Mouse (Mus musculus): ENCODE measurements around the gene Fibp. TPM values are rescaled to one million over a fixed set of nuclear protein-coding genes. Genes with fewer than 3 reads are reported as not detected.

Fibp gene
- 101 and 104 TPM in 2 replicates for polyA plus RNA-seq (2014; fragmentation: Nextera tagmentation; extraction: Ambion mirVana)

- peak within 1 kb of the TSS; percentile 42; the same call in 1 of the 2 replicates for H3K27ac ChIP-seq (ENCODE audit: low read depth)
These were observed at the start of gene Fibp for GRCm38 (mm10) chr19:5460465-5460911. TSS of gene Fibp (plus strand) at chr19:5460615.

GRCm38 (mm10) chr19:5410641-5411040, 49.8 kb upstream of the Fibp start:
- 48% methylated on average over 5 of the region's 5 CpGs for WGBS
- no peak for ATAC-seq (ENCODE audit: insufficient read depth)

More at GRCm38 (mm10) chr19:5460465-5460911, at the start of gene Fibp:
- peaks cover 34% of the 10 kb centered on the region for H3K36me3 ChIP-seq (ENCODE audit: insufficient read depth)
- no peaks in the 10 kb centered on the region for H3K27me3 ChIP-seq (ENCODE audit: insufficient read depth, low read length)
- DNase-seq, result peak; percentile 97
- peak; percentile 64 for ATAC-seq (ENCODE audit: insufficient read depth)
- no peak for TF ChIP-seq CTCF (IDR thresholded peaks at IDR 0.05; ENCODE audit: low read depth)
- peak within 1 kb of the TSS; percentile 62 for H3K9ac ChIP-seq
- H3K9me3 ChIP-seq (ENCODE audit: low read depth, low read length), result no peaks in the 10 kb centered on the region
- peak within 1 kb of the TSS; percentile 82 for H3K4me2 ChIP-seq
- H3K4me3 ChIP-seq (ENCODE audit: low read depth, low read length), result peak within 1 kb of the TSS; percentile 57
- H3K4me1 ChIP-seq (ENCODE audit: insufficient read depth), result peaks cover 10% of the 10 kb centered on the region
- 1% methylated on average over 32 of the region's 32 CpGs for WGBS

GRCm38 (mm10) chr19:5411961-5412360, 48.5 kb upstream of the Fibp start:
- no peaks in the 10 kb centered on the region for H3K4me1 ChIP-seq (ENCODE audit: insufficient read depth)
- no peaks in the 10 kb centered on the region for H3K27me3 ChIP-seq (ENCODE audit: insufficient read depth, low read length)
- H3K27ac ChIP-seq (ENCODE audit: low read depth), result no peak overlapping the region
- no peak overlapping the region for H3K4me2 ChIP-seq
- WGBS, result 47% methylated on average over 5 of the region's 5 CpGs
- H3K9me3 ChIP-seq (ENCODE audit: low read depth, low read length), result no peaks in the 10 kb centered on the region
- no peak overlapping the region for H3K4me3 ChIP-seq (ENCODE audit: low read depth, low read length)
- H3K9ac ChIP-seq, result no peak overlapping the region
- H3K36me3 ChIP-seq (ENCODE audit: insufficient read depth), result no peaks in the 10 kb centered on the region
- ATAC-seq (ENCODE audit: insufficient read depth) (no peak), DNase-seq (no peak)
- no peak for TF ChIP-seq CTCF (IDR thresholded peaks at IDR 0.05; ENCODE audit: low read depth)

More at GRCm38 (mm10) chr19:5410641-5411040, 49.8 kb upstream of the Fibp start:
- H3K4me2 ChIP-seq, result no peak overlapping the region
- H3K4me3 ChIP-seq (ENCODE audit: low read depth, low read length), result no peak overlapping the region
- H3K27me3 ChIP-seq (ENCODE audit: insufficient read depth, low read length), result no peaks in the 10 kb centered on the region
- H3K27ac ChIP-seq (ENCODE audit: low read depth), result no peak overlapping the region
- TF ChIP-seq CTCF (IDR thresholded peaks at IDR 0.05; ENCODE audit: low read depth), result no peak
- peak; percentile 68 for DNase-seq
- no peaks in the 10 kb centered on the region for H3K4me1 ChIP-seq (ENCODE audit: insufficient read depth)
- H3K9me3 ChIP-seq (ENCODE audit: low read depth, low read length), result no peaks in the 10 kb centered on the region
- H3K36me3 ChIP-seq (ENCODE audit: insufficient read depth), result no peaks in the 10 kb centered on the region
- no peak overlapping the region for H3K9ac ChIP-seq

DNA sequence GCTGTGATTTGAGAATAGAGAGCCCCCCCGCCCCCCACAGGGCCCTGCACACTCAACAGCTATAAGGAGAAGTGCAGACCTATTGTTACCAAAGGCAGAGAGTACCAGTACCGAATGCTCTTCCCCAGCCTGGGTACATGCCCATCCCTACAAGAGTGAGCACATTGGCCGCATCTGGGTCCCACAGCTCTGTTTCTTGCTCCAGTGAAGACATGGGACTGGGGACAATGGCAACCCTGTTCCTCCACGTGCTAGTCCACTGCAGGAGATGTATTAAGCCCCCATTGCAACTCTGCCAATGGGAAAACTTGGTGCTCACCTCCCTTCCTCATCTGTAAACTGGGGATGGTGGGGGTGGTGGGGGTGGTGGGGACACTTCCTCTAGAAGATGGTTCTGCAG, 46.6 kb upstream of the Fibp start:
- no peak overlapping the region for H3K27ac ChIP-seq (ENCODE audit: low read depth)
- no peaks in the 10 kb centered on the region for H3K27me3 ChIP-seq (ENCODE audit: insufficient read depth, low read length)
- no peak overlapping the region for H3K4me2 ChIP-seq
- DNase-seq (no peak), ATAC-seq (ENCODE audit: insufficient read depth) (no peak)
- no peak overlapping the region for H3K4me3 ChIP-seq (ENCODE audit: low read depth, low read length)
- no peaks in the 10 kb centered on the region for H3K36me3 ChIP-seq (ENCODE audit: insufficient read depth)
- no peak for TF ChIP-seq CTCF (IDR thresholded peaks at IDR 0.05; ENCODE audit: low read depth)
- H3K9me3 ChIP-seq (ENCODE audit: low read depth, low read length), result no peaks in the 10 kb centered on the region
- H3K4me1 ChIP-seq (ENCODE audit: insufficient read depth), result no peaks in the 10 kb centered on the region
- no peak overlapping the region for H3K9ac ChIP-seq
- 73% methylated on average over 4 of the region's 4 CpGs for WGBS

- Histone ChIP-seq H3K4me2 (no peak overlapping the region), H3K9me3 (ENCODE audit: low read depth, low read length) (no peaks in the 10 kb centered on the region), H3K27ac (ENCODE audit: low read depth) (no peak overlapping the region), H3K4me1 (ENCODE audit: insufficient read depth) (no peaks in the 10 kb centered on the region), H3K4me3 (ENCODE audit: low read depth, low read length) (no peak overlapping the region), H3K36me3 (ENCODE audit: insufficient read depth) (peaks cover 2% of the 10 kb centered on the region), H3K27me3 (ENCODE audit: insufficient read depth, low read length) (no peaks in the 10 kb centered on the region), H3K9ac (no peak overlapping the region)
- WGBS, result 69% methylated on average over 2 of the region's 2 CpGs
- DNase-seq (no peak), ATAC-seq (ENCODE audit: insufficient read depth) (no peak)
- no peak for TF ChIP-seq CTCF (IDR thresholded peaks at IDR 0.05; ENCODE audit: low read depth)
These were observed 45.9 kb upstream of the Fibp start for GRCm38 (mm10) chr19:5414534-5414957.

DNA sequence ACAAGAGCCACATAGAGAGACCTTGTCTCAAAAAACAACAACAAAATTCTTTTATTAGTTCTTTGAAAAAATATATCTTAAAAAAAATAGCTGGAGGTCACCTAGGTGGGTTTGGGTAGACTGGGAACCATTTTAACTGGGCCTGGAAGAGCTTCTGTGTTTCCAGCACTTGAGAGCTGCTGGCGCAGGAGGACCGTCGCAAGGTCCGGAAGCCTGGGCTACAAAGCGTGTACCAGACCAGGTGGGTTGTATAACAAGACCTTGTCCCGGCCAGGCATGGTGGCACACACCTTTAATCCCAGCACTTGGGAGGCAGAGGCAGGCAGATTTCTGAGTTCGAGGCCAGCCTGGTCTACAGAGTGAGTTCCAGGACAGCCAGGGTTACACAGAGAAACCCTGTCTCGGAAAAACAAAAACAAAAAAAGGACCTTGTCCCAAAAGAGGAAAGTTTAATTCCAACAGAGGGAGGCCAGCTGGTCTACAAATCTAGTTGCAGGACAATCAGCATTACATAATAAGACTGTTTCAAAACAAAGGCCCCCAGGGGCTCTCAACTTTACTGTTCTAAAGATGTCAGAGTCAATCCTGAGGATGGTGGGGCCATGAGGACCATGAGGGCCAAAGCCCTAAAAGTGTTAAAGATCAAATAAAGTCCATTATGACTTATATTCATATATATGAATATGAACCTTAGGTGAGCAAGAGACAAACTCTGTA, 41.5 kb upstream of the Fibp start:
- Histone ChIP-seq H3K9ac (no peak overlapping the region), H3K4me1 (ENCODE audit: insufficient read depth) (0 out of 2 replicates have a peak, but pooled peaks cover 8% of the 10 kb centered on the region), H3K27ac (ENCODE audit: low read depth) (no peak overlapping the region), H3K27me3 (ENCODE audit: insufficient read depth, low read length) (no peaks in the 10 kb centered on the region), H3K4me3 (ENCODE audit: low read depth, low read length) (no peak overlapping the region), H3K4me2 (no peak overlapping the region), H3K9me3 (ENCODE audit: low read depth, low read length) (no peaks in the 10 kb centered on the region), H3K36me3 (ENCODE audit: insufficient read depth) (peaks cover 36% of the 10 kb centered on the region)
- ATAC-seq (ENCODE audit: insufficient read depth) (no peak), DNase-seq (no peak)
- TF ChIP-seq CTCF (IDR thresholded peaks at IDR 0.05; ENCODE audit: low read depth), result no peak
- WGBS, result 90% methylated on average over 8 of the region's 8 CpGs

DNA sequence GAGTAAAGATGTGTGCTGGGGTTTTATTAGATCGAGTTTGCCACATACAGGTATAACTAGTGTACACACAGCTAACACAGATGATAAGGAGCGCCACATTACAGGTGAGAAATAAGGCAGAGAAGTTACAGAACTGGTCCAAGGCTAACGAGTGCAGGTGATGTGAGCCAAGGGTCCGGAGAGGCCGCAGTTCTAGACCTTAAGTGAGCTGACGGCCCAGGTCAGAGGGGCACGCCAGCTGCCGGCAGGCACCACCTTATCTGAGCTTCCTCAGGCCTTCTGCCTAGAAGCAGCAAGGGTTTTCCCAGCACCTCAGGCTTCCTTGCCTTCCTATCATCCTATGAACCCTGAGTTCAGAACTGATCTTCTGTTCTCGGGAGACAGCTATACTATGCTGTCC, 40.8 kb upstream of the Fibp start:
- no peak overlapping the region for H3K27ac ChIP-seq (ENCODE audit: low read depth)
- ATAC-seq (ENCODE audit: insufficient read depth) (no peak), DNase-seq (no peak)
- 0 out of 2 replicates have a peak, but pooled peaks cover 8% of the 10 kb centered on the region for H3K4me1 ChIP-seq (ENCODE audit: insufficient read depth)
- peaks cover 36% of the 10 kb centered on the region for H3K36me3 ChIP-seq (ENCODE audit: insufficient read depth)
- no peaks in the 10 kb centered on the region for H3K27me3 ChIP-seq (ENCODE audit: insufficient read depth, low read length)
- WGBS, result 84% methylated on average over 9 of the region's 9 CpGs
- TF ChIP-seq CTCF (IDR thresholded peaks at IDR 0.05; ENCODE audit: low read depth), result no peak
- no peak overlapping the region for H3K9ac ChIP-seq
- H3K4me3 ChIP-seq (ENCODE audit: low read depth, low read length), result no peak overlapping the region
- no peak overlapping the region for H3K4me2 ChIP-seq
- H3K9me3 ChIP-seq (ENCODE audit: low read depth, low read length), result no peaks in the 10 kb centered on the region

Measured in lung, embryonic 14.5 days (tissue).